Mouse (Mus musculus) layer of hippocampus, adult 9-10 months (tissue): Measurements from ENCODE around the gene Ginm1.

Experiments
- DNase-seq: peaks from one replicate; pipeline ENCODE4 v3.0.0; 2022; ENCODE audit warnings: low spot score

The Ginm1 gene

GRCm38 (mm10) chr10:7792751-7793385 lies at the start of gene Ginm1, which contains the start of gene Ppil4:
Gene Ginm1, minus strand, starts transcription at chr10:7792824.
Gene Ppil4, plus strand, starts transcription at chr10:7792891.
- DNase-seq: peak; percentile 72

- DNase-seq: peak; percentile 45
These were observed 49.0 kb upstream of the Ginm1 start for GRCm38 (mm10) chr10:7841571-7842080.

GRCm38 (mm10) chr10:7840785-7841184 lies 48.2 kb upstream of the Ginm1 start:
- no peak for DNase-seq

GRCm38 (mm10) chr10:7840353-7840733 lies 47.7 kb upstream of the Ginm1 start:
- DNase-seq: no peak

- DNase-seq: no peak
These were observed 47.1 kb upstream of the Ginm1 start for GRCm38 (mm10) chr10:7839551-7840352.

GRCm38 (mm10) chr10:7838874-7839421 lies 46.3 kb upstream of the Ginm1 start:
- no peak for DNase-seq

- no peak for DNase-seq
These were observed 45.4 kb upstream of the Ginm1 start for GRCm38 (mm10) chr10:7838036-7838435.

- no peak for DNase-seq
These were observed 44.8 kb upstream of the Ginm1 start for GRCm38 (mm10) chr10:7837446-7837845.

GRCm38 (mm10) chr10:7836902-7837301 lies 44.3 kb upstream of the Ginm1 start:
- no peak for DNase-seq

- DNase-seq: no peak
These were observed 42.1 kb upstream of the Ginm1 start for GRCm38 (mm10) chr10:7834671-7835225.

GRCm38 (mm10) chr10:7833377-7834165 lies 40.9 kb upstream of the Ginm1 start:
- DNase-seq: no peak

GRCm38 (mm10) chr10:7832171-7832676 lies 39.6 kb upstream of the Ginm1 start, which contains the start of gene Zc3h12d:
Gene Zc3h12d, plus strand, starts transcription at chr10:7832470.
- no peak for DNase-seq

GRCm38 (mm10) chr10:7826106-7826505 lies 33.5 kb upstream of the Ginm1 start:
- no peak for DNase-seq

- DNase-seq: no peak
These were observed 32.6 kb upstream of the Ginm1 start for GRCm38 (mm10) chr10:7825281-7825665.

GRCm38 (mm10) chr10:7824663-7825280 lies 32.1 kb upstream of the Ginm1 start:
- no peak for DNase-seq

GRCm38 (mm10) chr10:7821981-7822380 lies 29.4 kb upstream of the Ginm1 start:
- no peak for DNase-seq

GRCm38 (mm10) chr10:7820171-7820570 lies 27.5 kb upstream of the Ginm1 start:
- no peak for DNase-seq

- no peak for DNase-seq
These were observed 27.0 kb upstream of the Ginm1 start for GRCm38 (mm10) chr10:7819603-7820002.

GRCm38 (mm10) chr10:7819156-7819555 lies 26.5 kb upstream of the Ginm1 start:
- no peak for DNase-seq

- no peak for DNase-seq
These were observed 26.1 kb upstream of the Ginm1 start for GRCm38 (mm10) chr10:7818676-7819075.

- no peak for DNase-seq
These were observed 23.9 kb upstream of the Ginm1 start for GRCm38 (mm10) chr10:7816476-7816875.
